Mouse (Mus musculus) CH12.LX (cell line): Measurements from ENCODE around the gene Ccnl1. TPM values are rescaled to one million over a fixed set of nuclear protein-coding genes. Genes with fewer than 3 reads are reported as not detected.

ENCODE experiments used
- DNase-seq: peaks from one replicate; pipeline ENCODE4 v3.0.0-alpha.2; 2013; ENCODE audit errors: extremely low read depth
- H3K27ac ChIP-seq: 2 replicates; pipeline ENCODE4 v1.5.1; 2012; ENCODE audit warnings: low read depth, mild to moderate bottlenecking, control low read depth, moderate library complexity; ENCODE audit not compliant: insufficient read depth
- H3K27me3 ChIP-seq: replicated peaks from 2 replicates; pipeline ENCODE3; 2012; ENCODE audit warnings: inconsistent platforms
- H3K36me3 ChIP-seq, 2 experiments: replicated peaks in 1 of 2; 2 replicates each; pipeline versions ENCODE3 to v1.6.1; 2012; ENCODE audit warnings: inconsistent platforms in 1 of 2, low read length in 1 of 2, mild to moderate bottlenecking in 1 of 2, mixed read lengths in 1 of 2, moderate library complexity in 1 of 2; ENCODE audit not compliant: control insufficient read depth in 1 of 2, insufficient read depth in 1 of 2
- H3K4me1 ChIP-seq, 2 experiments: 2 replicates each; pipeline ENCODE4 v1.6.1; 2012; ENCODE audit warnings: inconsistent platforms in 1 of 2, moderate library complexity in 1 of 2; ENCODE audit not compliant: insufficient read depth in 2 of 2, control insufficient read depth in 1 of 2
- H3K4me2 ChIP-seq: 2 replicates; pipeline ENCODE4 v1.6.1; 2012; ENCODE audit warnings: low read depth, mild to moderate bottlenecking, control low read depth; ENCODE audit not compliant: poor library complexity, insufficient read depth, severe bottlenecking
- H3K4me3 ChIP-seq, 3 experiments: fragments of 150-350 bp in 1 of 3; sonication (generic) in 1 of 3; replicated peaks in 1 of 3; 2 replicates each; pipeline versions ENCODE3 to v1.5.1; 2011 to 2012; ENCODE audit warnings: low read depth in 2 of 3, low read length in 2 of 3, mild to moderate bottlenecking in 2 of 3, moderate library complexity in 2 of 3, control low read depth in 1 of 3, improper control_type of control experiment in 1 of 3, inconsistent platforms in 1 of 3, mixed read lengths in 1 of 3; ENCODE audit not compliant: poor library complexity in 1 of 3
- H3K79me2 ChIP-seq: replicated peaks from 2 replicates; pipeline ENCODE4 v1.6.1; 2012; ENCODE audit warnings: mild to moderate bottlenecking, moderate library complexity; ENCODE audit not compliant: control insufficient read depth, poor library complexity, insufficient read depth, severe bottlenecking; ENCODE audit errors: extremely low read depth
- H3K9ac ChIP-seq: 2 replicates; pipeline ENCODE4 v1.6.1; 2012; ENCODE audit warnings: low read depth, mild to moderate bottlenecking, control low read depth, moderate library complexity; ENCODE audit not compliant: insufficient read depth
- H3K9me3 ChIP-seq: replicated peaks from 2 replicates; pipeline ENCODE3; 2012; ENCODE audit warnings: low read length, inconsistent platforms, mixed read lengths
- BHLHE40 ChIP-seq: IDR thresholded peaks from 2 replicates; pipeline ENCODE4 v1.6.1; 2011; ENCODE audit warnings: mild to moderate bottlenecking, low read depth, low read length, improper control_type of control experiment
- CHD2 ChIP-seq: IDR thresholded peaks from 2 replicates; pipeline ENCODE4 v1.6.1; 2011; ENCODE audit warnings: low read length, improper control_type of control experiment
- EP300 ChIP-seq: IDR thresholded peaks from 2 replicates; pipeline ENCODE4 v1.6.1; 2011; ENCODE audit warnings: low read length, improper control_type of control experiment
- ETS1 ChIP-seq: conservative IDR thresholded peaks from 2 replicates; pipeline ENCODE4 v1.6.1; 2012; ENCODE audit warnings: low read depth, mild to moderate bottlenecking, inconsistent platforms, low read length, improper control_type of control experiment, moderate library complexity
- GABPA ChIP-seq: IDR thresholded peaks from 2 replicates; pipeline ENCODE4 v1.6.1; 2012; ENCODE audit warnings: low read depth, low read length, improper control_type of control experiment, inconsistent platforms; ENCODE audit not compliant: insufficient replicate concordance
- IRF4 ChIP-seq: IDR thresholded peaks from 2 replicates; pipeline ENCODE4 v1.6.1; 2014; ENCODE audit warnings: low read depth, mild to moderate bottlenecking, inconsistent platforms, low read length, improper control_type of control experiment
- JUN ChIP-seq: IDR thresholded peaks from 2 replicates; pipeline ENCODE4 v1.6.1; 2011; ENCODE audit warnings: low read depth, mild to moderate bottlenecking, low read length, improper control_type of control experiment, moderate library complexity; ENCODE audit not compliant: insufficient read depth
- MEF2A ChIP-seq: IDR thresholded peaks from 2 replicates; pipeline ENCODE4 v1.6.1; 2014; ENCODE audit warnings: low read depth, mild to moderate bottlenecking, inconsistent platforms, low read length, improper control_type of control experiment, borderline replicate concordance
- MXI1 ChIP-seq: IDR thresholded peaks from 2 replicates; pipeline ENCODE4 v1.6.1; 2011; ENCODE audit warnings: mild to moderate bottlenecking, low read depth, low read length, improper control_type of control experiment
- MYC ChIP-seq: IDR thresholded peaks from 2 replicates; pipeline ENCODE4 v1.6.1; 2011; ENCODE audit warnings: low read depth, mild to moderate bottlenecking, improper control_type of control experiment, low read length
- NRF1 ChIP-seq: IDR thresholded peaks from 2 replicates; pipeline ENCODE4 v1.6.1; 2014; ENCODE audit warnings: low read depth, mild to moderate bottlenecking, inconsistent platforms, low read length, improper control_type of control experiment, moderate library complexity
- POLR2A ChIP-seq: IDR thresholded peaks from 2 replicates; pipeline ENCODE4 v1.6.1; 2011; ENCODE audit warnings: low read depth, mild to moderate bottlenecking, improper control_type of control experiment, low read length
- POLR2AphosphoS2 ChIP-seq: IDR thresholded peaks from 2 replicates; pipeline ENCODE4 v1.6.1; 2011; ENCODE audit warnings: low read depth, low read length, improper control_type of control experiment
- SIN3A ChIP-seq: IDR thresholded peaks from 2 replicates; pipeline ENCODE4 v1.6.1; 2012; ENCODE audit warnings: low read length, improper control_type of control experiment, inconsistent platforms
- SMC3 ChIP-seq: IDR thresholded peaks from 2 replicates; pipeline ENCODE4 v1.6.1; 2011; ENCODE audit warnings: low read depth, low read length, improper control_type of control experiment
- TCF12 ChIP-seq: IDR thresholded peaks from 2 replicates; pipeline ENCODE4 v1.6.1; 2014; ENCODE audit warnings: low read depth, mild to moderate bottlenecking, inconsistent platforms, low read length, improper control_type of control experiment
- UBTF ChIP-seq: IDR thresholded peaks from 2 replicates; pipeline ENCODE4 v1.6.1; 2012; ENCODE audit warnings: low read depth, mild to moderate bottlenecking, inconsistent platforms, low read length, improper control_type of control experiment, moderate library complexity
- dilution Hi-C: fragments of 300-500 bp; cut with MboI; formaldehyde crosslinking; loops from 2 replicates; pipeline ENCODE4 v1.14.3; 2020; ENCODE audit warnings: low sequenced_read_pairs; ENCODE audit not compliant: extremely low pct_unique_long_range_greater_than_20kb, extremely low pct_ligation_motif_present
- in situ Hi-C: fragments of 300-500 bp; cut with MboI; formaldehyde crosslinking; loops from 3 replicates; pipeline ENCODE4 v1.14.3; 2019; ENCODE audit warnings: low sequenced_read_pairs, low pct_ligation_motif_present, low pct_unique_long_range_greater_than_20kb, mixed read lengths
- polyA plus RNA-seq: library from polyadenylated mRNA; unstranded; fragments of >175 nt; gene quantifications from 2 replicates; pipeline ENCODE4 v1.2.1, GENCODE M21; 2012; ENCODE audit warnings: low read depth; ENCODE audit not compliant: insufficient read length
- total RNA-seq, 2 experiments: library from RNA; depleted of rRNA; stranded (reverse); fragments of 300-350 nt in 1 of 2; fragments of >200 nt in 1 of 2; gene quantifications; 2 replicates each; pipeline ENCODE4 v1.2.3; 2012 to 2014

Ccnl1 gene
- total and polyA plus RNA-seq, 3 experiments, result 25.1 to 66.2 (median 58.8) TPM

GRCm38 (mm10) chr3:65950304-65950703 is 7.7 kb downstream of the Ccnl1 start:
- Histone ChIP-seq H3K4me2 (no peak overlapping the region), H3K4me1 (peaks cover 0 to 39% of the 10 kb centered on the region in 2 experiments; a peak in 2 of 4 replicates), H3K4me3 (no peak overlapping the region), H3K36me3 (peaks cover 51 to 95% of the 10 kb centered on the region in 2 experiments), H3K27me3 (no peaks in the 10 kb centered on the region), H3K27ac (no peak overlapping the region), H3K9ac (no peak overlapping the region), H3K79me2 (peaks cover 34% of the 10 kb centered on the region), H3K9me3 (no peaks in the 10 kb centered on the region)
- dilution Hi-C loops, result no loop called here
- in situ Hi-C loops, result no loop called here
- TF ChIP-seq GABPA (no peak), EP300 (no peak), POLR2A (no peak), NRF1 (no peak), CHD2 (no peak), UBTF (no peak), BHLHE40 (no peak), SMC3 (no peak), SIN3A (no peak), MEF2A (no peak), TCF12 (no peak), MYC (no peak), IRF4 (no peak), MXI1 (no peak), ETS1 (no peak), JUN (no peak)
- no peak for DNase-seq

GRCm38 (mm10) chr3:65945277-65945932 is 12.6 kb downstream of the Ccnl1 start:
- in situ Hi-C loops, result loop anchor here (25.0 kb wide), 2 partner anchors 583 to 958 kb away; no protein-coding TSS in a partner anchor
- Histone ChIP-seq H3K36me3 (peaks cover 40 to 62% of the 10 kb centered on the region in 2 experiments), H3K9ac (no peak overlapping the region), H3K4me2 (no peak overlapping the region), H3K27me3 (no peaks in the 10 kb centered on the region), H3K27ac (no peak overlapping the region), H3K79me2 (0 out of 2 replicates have a peak, but pooled peaks cover 2% of the 10 kb centered on the region), H3K4me3 (no peak overlapping the region), H3K4me1 (no peaks in the 10 kb centered on the region; a peak in 1 of 4 replicates), H3K9me3 (no peaks in the 10 kb centered on the region)
- no peak for TF ChIP-seq GABPA
- TF ChIP-seq POLR2AphosphoS2, result 0 out of 2 replicates have a peak, but pooled peaks have one; percentile 53
- dilution Hi-C loops, result no loop called here
- no peak for DNase-seq
